Mouse (Mus musculus): ENCODE measurements around the gene Ubqln4.

Ubqln4 gene

DNA sequence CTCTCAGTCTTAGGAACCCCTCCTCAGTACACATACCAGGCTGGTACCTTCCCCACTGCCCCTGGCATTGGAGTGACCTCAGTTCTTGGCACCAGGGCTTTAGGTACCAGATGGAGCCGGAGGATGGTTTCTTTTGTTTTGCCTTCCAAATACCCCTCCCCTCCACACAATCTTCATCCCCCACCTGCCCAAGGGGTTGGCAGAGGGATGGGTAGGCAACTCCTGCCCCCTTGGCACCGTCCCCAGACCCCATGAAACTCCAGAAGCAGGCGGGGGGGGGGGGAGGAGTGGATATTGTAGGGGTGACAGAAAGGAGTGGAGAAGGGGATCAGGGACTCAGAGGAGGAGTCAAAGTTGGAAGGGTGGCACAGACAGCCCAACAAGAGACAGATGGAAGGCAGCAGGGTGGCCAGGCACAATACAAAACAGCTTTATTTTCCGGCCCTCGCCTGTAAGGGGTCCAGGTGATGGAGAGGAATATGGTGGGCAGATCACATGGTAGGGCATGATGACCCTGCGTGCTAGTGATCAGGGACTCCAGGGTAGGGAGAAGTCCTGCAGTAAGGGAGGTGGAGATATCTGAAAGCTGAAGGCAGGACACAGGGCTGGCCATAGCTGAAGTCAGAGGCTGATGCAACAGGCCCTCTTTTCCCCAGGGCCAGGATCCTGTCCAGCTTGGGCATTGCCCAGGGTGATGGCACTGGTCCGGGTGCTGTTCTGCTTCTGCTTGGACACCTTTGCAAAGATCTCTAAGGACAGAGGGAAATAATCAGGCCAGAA lies 11.7 kb upstream of the Ubqln4 start:
- no peak for DNase-seq (ENCODE audit: low read depth, low spot score)

DNA sequence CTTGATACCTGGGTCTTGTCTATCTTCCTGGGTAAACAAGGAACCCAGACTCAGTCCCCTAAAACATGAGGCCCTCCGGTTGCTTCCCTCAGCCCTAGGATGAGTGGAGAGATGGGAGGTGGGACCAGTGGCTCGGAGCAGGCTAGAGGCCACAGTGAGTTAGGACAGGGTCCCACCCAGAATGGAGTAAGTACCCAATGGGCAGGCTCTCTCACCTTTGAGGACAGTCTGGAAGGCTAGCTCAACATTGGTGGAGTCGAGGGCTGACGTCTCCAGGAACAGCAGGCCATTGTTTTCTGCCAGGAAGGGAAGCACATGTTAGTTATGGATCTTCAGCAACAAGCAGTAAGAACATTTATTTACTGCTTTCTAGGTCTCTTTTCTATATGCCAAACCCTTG lies 11.1 kb upstream of the Ubqln4 start:
- DNase-seq (ENCODE audit: low read depth, low spot score) = no peak

GRCm38 (mm10) chr3:88543174-88543573 lies 10.4 kb upstream of the Ubqln4 start:
- DNase-seq (ENCODE audit: low read depth, low spot score) = no peak

DNA sequence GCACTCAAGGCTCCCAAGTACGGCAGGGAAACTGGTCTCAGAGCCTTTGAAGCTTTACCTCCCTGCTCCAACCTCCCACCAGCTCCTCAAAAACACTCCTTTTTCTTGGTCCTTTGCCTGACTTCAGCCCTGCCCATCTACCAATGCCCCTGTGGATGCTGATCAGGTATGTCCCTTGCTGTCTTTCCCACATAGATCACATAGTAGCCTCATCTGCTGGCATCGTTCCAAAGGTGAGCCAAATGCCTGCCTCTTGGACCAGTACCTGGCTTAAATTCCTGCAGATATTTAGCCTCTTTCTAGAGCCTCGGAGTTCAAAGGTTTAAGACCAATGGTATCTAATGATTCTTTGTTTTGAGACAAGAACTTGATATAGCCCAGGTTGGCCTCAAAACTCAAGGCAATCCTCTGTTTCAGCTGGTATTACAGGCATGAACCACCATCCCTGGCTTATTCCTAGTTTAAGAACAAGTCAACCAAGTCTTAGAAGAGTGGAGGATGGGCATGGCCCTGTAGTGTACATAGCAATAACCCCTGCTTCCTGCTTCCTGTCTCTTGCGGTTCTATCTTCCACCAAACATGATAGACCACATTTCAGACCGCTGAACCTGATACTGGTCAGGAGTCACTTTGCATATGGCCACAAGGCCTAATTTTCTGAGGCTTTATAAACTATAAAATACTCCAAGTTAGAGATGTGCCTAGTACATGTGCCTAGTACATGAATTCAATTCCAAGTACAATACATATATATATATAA lies 9.7 kb upstream of the Ubqln4 start:
- no peak for DNase-seq (ENCODE audit: low read depth, low spot score)

DNA sequence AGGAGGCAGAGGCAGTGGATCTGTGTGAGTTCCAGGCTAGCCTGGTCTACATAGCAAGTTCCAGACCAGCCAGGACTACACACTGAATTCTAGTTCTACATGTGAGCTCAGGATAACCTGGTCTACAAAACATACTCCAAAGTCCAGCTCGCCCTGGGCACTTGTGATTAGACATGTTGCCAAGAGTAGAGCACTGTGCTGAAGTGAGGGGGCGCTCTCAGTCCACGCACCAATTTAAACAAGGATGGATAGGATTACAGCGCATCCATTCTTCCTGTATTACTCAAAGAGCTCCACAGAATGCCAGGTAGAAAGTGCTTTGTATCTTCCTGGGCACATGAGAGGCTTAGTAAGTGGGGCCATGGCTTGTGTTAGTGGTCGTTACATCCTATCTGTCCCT lies 9.0 kb upstream of the Ubqln4 start:
- no peak for DNase-seq (ENCODE audit: low read depth, low spot score)

- no peak for DNase-seq (ENCODE audit: low read depth, low spot score)
Measured at GRCm38 (mm10) chr3:88544955-88545591, 8.5 kb upstream of the Ubqln4 start.

DNA sequence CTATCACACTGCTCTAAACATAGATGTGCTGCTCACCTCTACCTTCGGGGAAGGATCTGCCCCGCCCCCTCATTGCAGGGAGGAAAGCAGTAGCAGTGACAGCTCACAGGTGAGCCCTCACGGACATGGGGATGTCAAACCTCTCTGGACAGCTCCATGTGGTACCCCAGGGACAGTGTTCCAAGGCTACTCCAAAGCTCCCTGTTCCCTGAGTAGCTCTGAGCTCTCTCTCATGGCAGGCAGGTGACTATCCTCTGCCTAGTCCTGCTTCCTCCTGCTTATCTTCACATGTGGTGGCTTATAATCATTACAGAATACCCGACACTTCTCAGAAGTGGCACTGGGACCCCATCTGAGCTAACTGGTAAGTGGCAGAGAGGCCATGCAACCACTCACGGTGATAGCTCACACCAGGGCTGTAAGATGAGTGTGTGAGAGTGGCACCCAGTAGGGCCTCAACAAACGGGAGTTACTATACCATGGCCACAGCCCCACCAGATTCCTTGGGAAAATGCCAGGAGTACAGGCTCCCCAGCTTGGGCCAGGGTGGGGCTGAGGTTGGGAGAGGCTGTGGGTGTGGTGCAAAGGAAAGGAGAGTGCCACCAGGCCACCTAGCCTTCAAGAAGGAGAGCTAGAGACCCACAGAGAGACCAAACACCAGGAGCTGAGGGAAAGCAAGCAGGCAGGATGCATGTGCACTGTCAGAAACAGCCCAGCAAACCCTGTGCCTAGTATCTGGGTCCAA lies 6.7 kb upstream of the Ubqln4 start:
- DNase-seq (ENCODE audit: low read depth, low spot score) = no peak

- no peak for DNase-seq (ENCODE audit: low read depth, low spot score)
Measured at GRCm38 (mm10) chr3:88548180-88548917, 5.2 kb upstream of the Ubqln4 start, which contains the start of gene Rab25. Gene Rab25 (minus strand): TSS chr3:88548300.

- no peak for DNase-seq (ENCODE audit: low read depth, low spot score)
Measured at GRCm38 (mm10) chr3:88551586-88551985, 2.0 kb upstream of the Ubqln4 start.

GRCm38 (mm10) chr3:88552082-88552645 lies 1.4 kb upstream of the Ubqln4 start:
- no peak for DNase-seq (ENCODE audit: low read depth, low spot score)

DNA sequence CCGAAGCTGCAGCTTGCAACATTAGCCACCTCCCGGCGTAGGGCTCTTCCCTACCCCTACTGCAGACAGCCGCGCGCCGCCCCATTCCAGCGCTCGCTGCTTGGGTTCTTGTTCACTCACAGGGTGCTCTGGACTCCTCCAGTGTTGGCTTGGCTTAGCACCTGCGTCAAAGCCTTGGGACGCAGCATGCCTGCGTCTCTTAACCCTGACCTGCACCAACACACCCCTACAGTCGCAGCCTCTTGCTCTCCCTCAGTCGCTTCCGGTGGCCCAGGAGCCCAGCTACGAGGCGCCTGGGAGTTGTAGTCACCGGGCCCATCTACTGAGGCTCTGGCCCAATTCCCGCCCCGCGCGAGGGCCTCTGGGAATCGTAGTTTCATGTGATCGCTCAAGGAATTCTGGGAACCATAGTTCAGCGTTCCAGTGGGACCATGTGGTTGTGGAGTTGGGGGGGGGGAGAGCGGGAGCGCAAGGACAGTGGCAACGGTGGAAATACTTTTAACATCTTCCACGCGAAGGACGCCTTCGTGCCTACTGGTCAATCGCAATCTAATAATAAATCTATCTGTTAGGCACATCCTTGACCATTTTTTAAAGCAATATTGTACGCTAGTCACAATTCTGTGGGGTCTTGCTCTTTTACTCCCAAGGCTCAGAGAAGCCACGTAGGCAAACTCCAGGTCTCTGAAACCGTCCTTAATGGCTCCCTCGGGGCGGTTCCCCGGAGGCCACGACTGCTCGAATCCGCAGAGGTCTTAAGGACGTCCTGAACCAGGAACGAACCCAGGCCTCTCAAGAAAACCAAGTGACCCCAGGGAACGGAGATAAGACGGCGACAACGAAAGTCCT lies 658 bp upstream of the Ubqln4 start, which contains the start of gene Lamtor2:
Lamtor2 (minus strand) TSS at position 399 of the 849 bp plus-strand sequence.
- peak; percentile 97 for DNase-seq (ENCODE audit: low read depth, low spot score)

GRCm38 (mm10) chr3:88553880-88554586 lies 475 bp downstream of the Ubqln4 start:
- peak; percentile 61 for DNase-seq (ENCODE audit: low read depth, low spot score)

DNA sequence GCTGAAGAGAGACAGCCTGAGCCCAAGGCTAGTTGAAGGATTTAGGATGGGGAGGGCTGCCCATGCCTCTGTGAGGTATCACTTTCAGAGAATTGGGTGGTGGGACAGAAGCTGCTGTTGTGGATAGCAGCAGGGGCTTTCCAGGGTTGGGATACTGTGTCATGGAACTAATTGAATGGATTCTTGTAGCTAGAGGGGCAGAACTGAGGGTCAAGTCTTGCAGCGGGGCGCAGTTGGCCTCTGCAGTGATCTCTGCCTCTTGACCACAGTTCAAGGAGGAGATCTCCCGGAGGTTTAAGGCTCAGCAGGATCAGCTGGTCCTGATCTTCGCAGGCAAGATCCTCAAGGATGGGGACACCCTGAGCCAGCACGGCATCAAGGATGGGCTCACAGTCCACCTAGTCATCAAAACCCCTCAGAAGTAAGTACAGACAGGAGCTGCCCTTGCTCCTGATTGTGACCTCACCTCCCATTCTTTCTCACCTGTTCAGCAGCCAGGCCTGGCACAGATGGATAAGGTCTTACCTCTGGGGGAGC lies 1.6 kb downstream of the Ubqln4 start:
- no peak for DNase-seq (ENCODE audit: low read depth, low spot score)

DNA sequence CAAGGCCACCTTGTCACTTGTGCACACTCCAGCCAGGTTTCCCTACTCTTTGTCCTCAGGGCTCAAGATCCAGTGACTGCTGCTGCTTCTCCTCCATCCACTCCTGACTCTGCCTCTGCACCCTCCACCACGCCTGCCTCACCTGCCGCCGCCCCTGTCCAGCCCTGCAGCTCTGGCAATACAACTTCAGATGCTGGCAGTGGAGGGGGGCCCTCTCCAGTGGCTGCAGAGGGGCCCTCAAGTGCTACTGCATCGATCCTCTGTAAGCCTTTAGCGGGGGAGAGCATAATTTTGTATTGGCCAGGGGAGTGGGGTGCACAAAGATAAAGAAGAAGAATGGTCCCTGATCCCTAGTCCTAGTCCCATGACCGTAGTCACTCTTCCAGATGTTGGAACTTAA lies 2.2 kb downstream of the Ubqln4 start:
- DNase-seq (ENCODE audit: low read depth, low spot score) = no peak

- no peak for DNase-seq (ENCODE audit: low read depth, low spot score)
Measured at GRCm38 (mm10) chr3:88556616-88557015, 3.1 kb downstream of the Ubqln4 start.

DNA sequence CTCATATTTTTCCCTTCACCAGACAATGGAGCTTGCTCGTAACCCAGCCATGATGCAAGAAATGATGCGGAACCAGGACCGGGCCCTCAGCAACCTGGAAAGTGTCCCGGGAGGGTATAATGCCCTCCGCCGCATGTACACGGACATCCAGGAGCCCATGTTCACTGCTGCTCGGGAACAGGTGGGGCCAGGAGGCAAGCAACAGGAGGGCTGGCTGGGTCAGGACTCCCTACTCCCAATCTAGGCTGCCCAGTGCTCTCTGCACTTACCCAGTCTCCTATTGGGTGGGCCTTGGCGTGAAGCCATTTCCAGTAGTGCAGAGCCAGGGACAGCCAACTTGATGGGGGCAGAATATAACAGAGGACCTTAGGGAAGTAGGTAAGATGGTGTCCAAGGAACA lies 6.0 kb downstream of the Ubqln4 start:
- DNase-seq (ENCODE audit: low read depth, low spot score) = no peak

DNA sequence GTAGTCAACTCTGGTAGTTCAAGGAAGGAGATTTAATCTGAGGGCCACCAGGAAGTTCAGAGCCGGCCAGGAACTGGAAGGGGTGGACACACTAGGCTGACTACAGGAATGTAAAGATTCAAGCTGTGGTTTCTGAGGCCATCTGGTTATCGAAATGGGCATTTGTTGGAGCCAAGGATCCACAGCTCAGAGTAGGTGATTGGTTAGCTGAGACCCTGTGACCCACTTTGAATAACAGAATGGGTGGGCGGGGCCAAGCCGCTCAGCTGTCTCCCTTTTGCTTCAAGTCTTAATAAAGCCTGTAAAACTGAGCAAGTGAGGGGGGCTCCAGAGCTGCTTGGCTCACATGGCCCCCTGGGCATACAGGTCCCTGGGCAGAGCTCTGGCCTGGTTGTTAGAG lies 8.4 kb downstream of the Ubqln4 start:
- DNase-seq (ENCODE audit: low read depth, low spot score) = no peak

GRCm38 (mm10) chr3:88563442-88563841 lies 9.9 kb downstream of the Ubqln4 start:
- DNase-seq (ENCODE audit: low read depth, low spot score) = no peak

- no peak for DNase-seq (ENCODE audit: low read depth, low spot score)
Measured at GRCm38 (mm10) chr3:88563966-88564365, 10.4 kb downstream of the Ubqln4 start.
